ENCODE assay signal across 15 mouse cellular contexts in genomic region chr4:68856868-68857267, GRCm38 (mm10).
DNase-seq lines count a peak whose midpoint lies in the region; TF ChIP-seq lines count a peak whose summit lies in the region.
"Had no signal": no experiment of that assay in that cellular context is flagged by ENCODE, and none has a peak within 500 bp of the region (broad histone marks: within the 10 kb centered on the region; RNA-seq: fewer than 3 reads in every experiment).

No protein-coding gene starts in this region.

- no peak for TF ChIP-seq POLR2A in lung, adult 2 months (IDR thresholded peaks at IDR 0.05; ENCODE audit: borderline replicate concordance, extremely low read depth, low read depth, low read length)
- no peak for TF ChIP-seq POLR2A in myocyte (IDR thresholded peaks at IDR 0.05; ENCODE audit: insufficient read length, low read depth)
- TF ChIP-seq POLR2A in thymus, adult 2 months (IDR thresholded peaks at IDR 0.05; ENCODE audit: control insufficient read depth, extremely low read depth, insufficient read depth, low read length, poor library complexity), result no peak

- no peak overlapping the region for H3K27ac ChIP-seq in thymus, adult 2 months (ENCODE audit: control insufficient read depth, insufficient read depth, low read length)
- H3K27ac ChIP-seq: hindbrain, embryonic 13.5 days; intestine, embryonic 15.5 days; kidney, embryonic 15.5 days; limb, embryonic 15.5 days; stomach, embryonic 15.5 days had no signal

- TF ChIP-seq CTCF in lung, adult 2 months (IDR thresholded peaks at IDR 0.05; ENCODE audit: insufficient read depth, low read length), result no peak
- TF ChIP-seq CTCF in thymus, adult 2 months (IDR thresholded peaks at IDR 0.05; ENCODE audit: borderline replicate concordance, control insufficient read depth, extremely low read depth, insufficient read depth, low read length, poor library complexity), result no peak

- H3K4me3 ChIP-seq in lung, adult 2 months (replicated peaks; ENCODE audit: extremely low read depth, low read depth, low read length), result no peak overlapping the region
- no peak overlapping the region for H3K4me3 ChIP-seq in myocyte
- no peak overlapping the region for H3K4me3 ChIP-seq in thymus, adult 2 months (ENCODE audit: control insufficient read depth, insufficient read depth, low read length)
- H3K4me3 ChIP-seq: hindbrain, embryonic 13.5 days; intestine, embryonic 15.5 days; kidney, embryonic 15.5 days; limb, embryonic 15.5 days; stomach, embryonic 15.5 days had no signal

- no peaks in the 10 kb centered on the region for H3K27me3 ChIP-seq in myocyte (ENCODE audit: control insufficient read depth, insufficient read depth, insufficient read length)
- no peaks in the 10 kb centered on the region for H3K27me3 ChIP-seq in thymus, adult 2 months (ENCODE audit: control insufficient read depth, insufficient read depth, low read length)
- H3K27me3 ChIP-seq: hindbrain, embryonic 13.5 days; intestine, embryonic 15.5 days; kidney, embryonic 15.5 days; limb, embryonic 15.5 days; stomach, embryonic 15.5 days had no signal

- H3K4me2 ChIP-seq in myocyte (ENCODE audit: low read depth), result no peak overlapping the region
- H3K4me2 ChIP-seq: hindbrain, embryonic 13.5 days; intestine, embryonic 15.5 days; kidney, embryonic 15.5 days; limb, embryonic 15.5 days; stomach, embryonic 15.5 days had no signal

- no peaks in the 10 kb centered on the region for H3K4me1 ChIP-seq in lung, adult 2 months (ENCODE audit: control insufficient read depth, insufficient read depth, low read length)
- H3K4me1 ChIP-seq in thymus, adult 2 months (replicated peaks; ENCODE audit: control insufficient read depth, insufficient read depth, low read length), result no peaks in the 10 kb centered on the region
- H3K4me1 ChIP-seq: hindbrain, embryonic 13.5 days; intestine, embryonic 15.5 days; kidney, embryonic 15.5 days; limb, embryonic 15.5 days; stomach, embryonic 15.5 days had no signal

- WGBS in lung, adult 2 months, result 18% methylated on average over 1 of the region's 1 CpGs
- 29% methylated on average over 1 of the region's 1 CpGs for WGBS in thymus, adult 2 months

- H3ac ChIP-seq in myocyte (ENCODE audit: control insufficient read depth, insufficient read length), result no peak overlapping the region

- no peaks in the 10 kb centered on the region for H3K79me2 ChIP-seq in myocyte (ENCODE audit: control insufficient read depth, insufficient read depth)

- no peaks in the 10 kb centered on the region for H3K36me3 ChIP-seq in myocyte (ENCODE audit: control insufficient read depth, insufficient read depth)
- no peaks in the 10 kb centered on the region for H3K36me3 ChIP-seq in thymus, adult 2 months (ENCODE audit: control insufficient read depth, insufficient read depth, low read length)
- H3K36me3 ChIP-seq: hindbrain, embryonic 13.5 days; intestine, embryonic 15.5 days; kidney, embryonic 15.5 days; limb, embryonic 15.5 days; stomach, embryonic 15.5 days had no signal

- peak; percentile 13 for DNase-seq in adrenal gland, adult 2 months
- DNase-seq in adrenal gland, adult 18-20 months (ENCODE audit: low spot score in 2 of 2), result no peak
- peak; percentile 2 for DNase-seq in lung, postnatal 25 days (ENCODE audit: low spot score)
- no peak for DNase-seq in lung, adult 2 months
- peak; percentile 47 for DNase-seq in cerebellum, adult 8-10 months
- no peak for DNase-seq in embryo, embryonic 9.5 days (ENCODE audit: extremely low spot score)
- no peak for DNase-seq in thymus, adult 2 months
- DNase-seq: gastrocnemius, postnatal 25 days; liver, postnatal 0 days had no signal

TF ChIP-seq in myocyte, 11 proteins besides CTCF, POLR2A, EP300 and RAD21:
- TF ChIP-seq MAX (IDR thresholded peaks at IDR 0.05; ENCODE audit: low read depth) (no peak), CEBPB (IDR thresholded peaks at IDR 0.05; ENCODE audit: insufficient read depth, poor library complexity, severe bottlenecking) (peak; percentile 64; the same call in 1 of the 2 replicates), MYOG (IDR thresholded peaks at IDR 0.05; ENCODE audit: control insufficient read depth in 1 of 3, insufficient read depth in 1 of 3, insufficient read length in 2 of 3, low read depth in 2 of 3) (no peak)

Comparison
In these comparisons a context has a peak if more than half of its experiments do, and no peak if none do; other contexts are left out.
1. DNase-seq: peak in adrenal gland, adult 2 months (single experiment), lung, postnatal 25 days (single experiment) and cerebellum, adult 8-10 months (single experiment); none in adrenal gland, adult 18-20 months (0 of 2), lung, adult 2 months (single experiment), embryo, embryonic 9.5 days (single experiment) and thymus, adult 2 months (single experiment).